Mouse (Mus musculus): ENCODE measurements at regions not wholly inside any gene's neighbourhood (a gene's known extent, or its start where the extent isn't known, plus 50 kb on each side); places are given as distances from the start of the nearest gene placed in this dataset.

DNA sequence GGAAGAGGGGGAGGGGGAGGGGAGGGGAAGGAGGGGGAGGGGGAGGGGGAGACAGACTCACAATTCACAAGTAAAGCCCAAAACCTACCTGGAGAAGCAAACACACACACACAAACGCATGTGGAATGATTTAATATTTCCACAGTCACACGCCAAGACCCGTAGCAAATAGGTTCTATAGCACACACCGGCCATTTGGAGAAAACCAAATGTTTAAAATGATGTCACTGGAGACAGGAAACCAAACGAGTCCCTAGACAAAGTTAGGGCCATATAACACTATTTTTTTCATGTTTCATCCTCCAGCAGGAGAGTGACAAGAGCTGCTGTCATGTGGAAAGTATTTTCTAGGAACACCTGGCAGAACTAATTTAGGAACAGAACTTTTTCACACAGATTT, 175.9 kb upstream of the Lrig1 start:
- TF ChIP-seq CTCF (IDR thresholded peaks at IDR 0.05; ENCODE audit: extremely low read depth, insufficient read depth, low read length) (no peak), POLR2A (IDR thresholded peaks at IDR 0.05; ENCODE audit: extremely low read depth, insufficient read depth, low read length) (no peak)

Data from cortical plate, adult 2 months (tissue).